9 mouse cellular contexts compared by ENCODE assay signal in the genomic region with DNA sequence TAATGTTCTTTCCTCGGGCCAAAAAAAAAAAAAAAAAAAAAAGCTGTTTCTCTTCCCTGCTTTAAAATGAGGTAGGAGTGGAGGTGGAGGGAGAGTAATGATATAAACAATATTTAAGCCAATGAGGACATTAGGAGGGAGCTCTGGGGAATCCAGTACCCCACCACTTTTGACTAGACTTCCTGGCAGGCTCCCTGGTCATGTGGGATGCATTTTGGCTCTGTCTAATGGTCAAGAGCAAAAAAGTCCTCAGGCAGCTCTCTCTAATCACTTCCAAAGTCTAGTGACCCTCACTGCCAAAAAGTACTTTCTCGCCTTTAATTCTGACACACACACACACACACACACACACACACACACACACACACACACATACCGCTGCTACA.
DNase-seq lines count a peak whose midpoint lies in the region; ATAC-seq lines count a peak whose summit lies in the region.
"Had no signal": no experiment of that assay in that cellular context is flagged by ENCODE, and none has a peak within 500 bp of the region (broad histone marks: within the 10 kb centered on the region; RNA-seq: fewer than 3 reads in every experiment).

No protein-coding gene starts in this region.

- WGBS in intestine, embryonic 15.5 days, result 52% methylated on average over 3 of the region's 3 CpGs
- WGBS in midbrain, embryonic 10.5 days, result 92% methylated on average over 3 of the region's 3 CpGs

- no peak overlapping the region for H3K9ac ChIP-seq in intestine, embryonic 15.5 days

- H3K36me3 ChIP-seq in intestine, embryonic 15.5 days, result no peaks in the 10 kb centered on the region
- no peaks in the 10 kb centered on the region for H3K36me3 ChIP-seq in midbrain, embryonic 10.5 days
- H3K36me3 ChIP-seq: G1E had no signal

- H3K27me3 ChIP-seq in intestine, embryonic 15.5 days (replicated peaks), result no peaks in the 10 kb centered on the region
- no peaks in the 10 kb centered on the region for H3K27me3 ChIP-seq in midbrain, embryonic 10.5 days (ENCODE audit: low read depth, poor library complexity, severe bottlenecking)

- no peak overlapping the region for H3K27ac ChIP-seq in intestine, embryonic 15.5 days
- H3K27ac ChIP-seq in midbrain, embryonic 10.5 days (replicated peaks), result no peak overlapping the region

- no peak overlapping the region for H3K4me2 ChIP-seq in intestine, embryonic 15.5 days (replicated peaks)

- DNase-seq in gastrocnemius, postnatal 25 days, result peak; percentile 55
- no peak for DNase-seq in gastrocnemius, adult 8-10 months (ENCODE audit: low spot score in 2 of 2)
- DNase-seq in right cerebral cortex, adult 18-20 months, result peak; percentile 38
- DNase-seq in right cerebral cortex, postnatal 14 days, result no peak
- peak; percentile 8 for DNase-seq in lung, postnatal 36 days
- no peak for DNase-seq in thymus, postnatal 36 days
- no peak for DNase-seq in midbrain, embryonic 10.5 days (ENCODE audit: low spot score)

- H3K9me3 ChIP-seq in intestine, embryonic 15.5 days, result no peaks in the 10 kb centered on the region
- H3K9me3 ChIP-seq in midbrain, embryonic 10.5 days (replicated peaks), result no peaks in the 10 kb centered on the region
- H3K9me3 ChIP-seq: G1E had no signal

- ATAC-seq in intestine, embryonic 15.5 days, result peak; percentile 46; the same call in 1 of the 2 replicates

- no peak overlapping the region for H3K4me3 ChIP-seq in intestine, embryonic 15.5 days (replicated peaks)
- no peak overlapping the region for H3K4me3 ChIP-seq in midbrain, embryonic 10.5 days

- peaks cover 22% of the 10 kb centered on the region for H3K4me1 ChIP-seq in intestine, embryonic 15.5 days (replicated peaks)
- peaks cover 33% of the 10 kb centered on the region for H3K4me1 ChIP-seq in midbrain, embryonic 10.5 days

Comparison
In these comparisons a context has a peak if more than half of its experiments do, and no peak if none do; other contexts are left out.
1. DNase-seq: peak in gastrocnemius, postnatal 25 days (single experiment), right cerebral cortex, adult 18-20 months (single experiment) and lung, postnatal 36 days (single experiment); none in gastrocnemius, adult 8-10 months (0 of 2), right cerebral cortex, postnatal 14 days (single experiment), thymus, postnatal 36 days (0 of 2) and midbrain, embryonic 10.5 days (single experiment).